Mouse (Mus musculus) MEL (cell line): Measurements from ENCODE around the gene Nkpd1.

Experiments used
- CTCF ChIP-seq, 3 experiments: IDR thresholded peaks in 2 of 3; conservative IDR thresholded peaks in 1 of 3; 2 replicates each; pipeline ENCODE4 v1.5.1; 2011 to 2012; ENCODE audit warnings: low read length in 3 of 3, low read depth in 2 of 3, mild to moderate bottlenecking in 2 of 3, improper control_type of control experiment in 1 of 3, inconsistent platforms in 1 of 3, mixed read lengths in 1 of 3, moderate library complexity in 1 of 3; ENCODE audit not compliant: control insufficient read depth in 1 of 3, insufficient read depth in 1 of 3, poor library complexity in 1 of 3, severe bottlenecking in 1 of 3
- EP300 ChIP-seq, 2 experiments: IDR thresholded peaks; 2 replicates each; pipeline ENCODE4 v1.6.1; 2011; ENCODE audit warnings: improper control_type of control experiment in 2 of 2, low read length in 2 of 2, low read depth in 1 of 2, mild to moderate bottlenecking in 1 of 2
- MAX ChIP-seq: IDR thresholded peaks from 2 replicates; pipeline ENCODE4 v1.6.1; 2011; ENCODE audit warnings: low read length, improper control_type of control experiment
- POLR2A ChIP-seq, 2 experiments: IDR thresholded peaks; 2 replicates each; pipeline ENCODE4 v1.6.1; 2011 to 2012; ENCODE audit warnings: low read length in 2 of 2, mild to moderate bottlenecking in 2 of 2, control low read depth in 1 of 2, improper control_type of control experiment in 1 of 2, low read depth in 1 of 2, moderate library complexity in 1 of 2; ENCODE audit not compliant: control insufficient read depth in 1 of 2, insufficient read depth in 1 of 2, poor library complexity in 1 of 2

GRCm38 (mm10) chr7:19470308-19470707 is 47.3 kb upstream of the Nkpd1 start:
- no peak for TF ChIP-seq POLR2A (IDR thresholded peaks at IDR 0.05; ENCODE audit: control insufficient read depth in 1 of 2, insufficient read depth in 1 of 2, low read depth in 1 of 2, low read length in 2 of 2, poor library complexity in 1 of 2)
- TF ChIP-seq EP300 (IDR thresholded peaks at IDR 0.05; ENCODE audit: low read depth in 1 of 2, low read length in 2 of 2): no peak
- TF ChIP-seq MAX: no peak
- no peak for TF ChIP-seq CTCF (IDR thresholded peaks at IDR 0.05 in 2 of 3, conservative IDR thresholded peaks at IDR 0.05 in 1 of 3; ENCODE audit: control insufficient read depth in 1 of 3, insufficient read depth in 1 of 3, low read depth in 2 of 3, low read length in 3 of 3, poor library complexity in 1 of 3, severe bottlenecking in 1 of 3)
